Mouse (Mus musculus): ENCODE measurements around the gene Pdcd2l. TPM values are rescaled to one million over a fixed set of nuclear protein-coding genes. Genes with fewer than 3 reads are reported as not detected.
"Not testable (repeated sequence)": the region's sequence is repeated elsewhere in the genome, so short reads cannot be mapped to it uniquely, and the experiment has no call there.

Pdcd2l gene
- polyA plus RNA-seq, 1 experiment from 2014 or later: 85.5 TPM

- peaks cover 69% of the 10 kb centered on the region for H3K36me3 ChIP-seq
- DNase-seq (ENCODE audit: low spot score): no peak
- H3K27ac ChIP-seq: no peak overlapping the region
- H3K27me3 ChIP-seq (ENCODE audit: insufficient read depth, poor library complexity, severe bottlenecking): no peaks in the 10 kb centered on the region
- 0 out of 2 replicates have a peak, but pooled peaks cover 4% of the 10 kb centered on the region for H3K9me3 ChIP-seq
- H3K4me1 ChIP-seq (replicated peaks): peaks cover 39% of the 10 kb centered on the region
- H3K4me3 ChIP-seq: no peak overlapping the region
- WGBS: 93% methylated on average over 12 of the region's 12 CpGs
These were observed 30.4 kb upstream of the Pdcd2l start for GRCm38 (mm10) chr7:34226846-34227245.

GRCm38 (mm10) chr7:34226086-34226485 lies 29.6 kb upstream of the Pdcd2l start:
- H3K36me3 ChIP-seq: peaks cover 76% of the 10 kb centered on the region
- 90% methylated on average over 8 of the region's 8 CpGs for WGBS
- no peaks in the 10 kb centered on the region for H3K27me3 ChIP-seq (ENCODE audit: insufficient read depth, poor library complexity, severe bottlenecking)
- no peak overlapping the region for H3K4me3 ChIP-seq
- no peak overlapping the region for H3K27ac ChIP-seq
- peaks cover 39% of the 10 kb centered on the region for H3K4me1 ChIP-seq (replicated peaks)
- H3K9me3 ChIP-seq: 0 out of 2 replicates have a peak, but pooled peaks cover 4% of the 10 kb centered on the region
- no peak for DNase-seq (ENCODE audit: low spot score)

GRCm38 (mm10) chr7:34224308-34224707 lies 27.8 kb upstream of the Pdcd2l start:
- Histone ChIP-seq H3K9me3 (0 out of 2 replicates have a peak, but pooled peaks cover 4% of the 10 kb centered on the region), H3K4me3 (no peak overlapping the region), H3K4me1 (replicated peaks) (peaks cover 28% of the 10 kb centered on the region), H3K27me3 (ENCODE audit: insufficient read depth, poor library complexity, severe bottlenecking) (no peaks in the 10 kb centered on the region), H3K36me3 (peaks cover 94% of the 10 kb centered on the region), H3K27ac (no peak overlapping the region)
- 95% methylated on average over 6 of the region's 6 CpGs for WGBS
- no peak for DNase-seq (ENCODE audit: low spot score)

- 0 out of 2 replicates have a peak, but pooled peaks cover 4% of the 10 kb centered on the region for H3K9me3 ChIP-seq
- WGBS: 93% methylated on average over 10 of the region's 10 CpGs
- DNase-seq (ENCODE audit: low spot score): no peak
- H3K27ac ChIP-seq: no peak overlapping the region
- peaks cover 99% of the 10 kb centered on the region for H3K36me3 ChIP-seq
- H3K4me1 ChIP-seq (replicated peaks): peaks cover 8% of the 10 kb centered on the region
- H3K27me3 ChIP-seq (ENCODE audit: insufficient read depth, poor library complexity, severe bottlenecking): no peaks in the 10 kb centered on the region
- no peak overlapping the region for H3K4me3 ChIP-seq
These were observed 25.9 kb upstream of the Pdcd2l start for GRCm38 (mm10) chr7:34222340-34222739.

- no peak for DNase-seq (ENCODE audit: low spot score)
- no peak overlapping the region for H3K4me3 ChIP-seq
- no peaks in the 10 kb centered on the region for H3K27me3 ChIP-seq (ENCODE audit: insufficient read depth, poor library complexity, severe bottlenecking)
- peaks cover 2% of the 10 kb centered on the region; the same call in 1 of the 2 replicates for H3K4me1 ChIP-seq (replicated peaks)
- H3K9me3 ChIP-seq: 0 out of 2 replicates have a peak, but pooled peaks cover 4% of the 10 kb centered on the region
- no peak overlapping the region for H3K27ac ChIP-seq
- H3K36me3 ChIP-seq: peaks cover 99% of the 10 kb centered on the region
- WGBS: 94% methylated on average over 9 of the region's 9 CpGs
These were observed 25.3 kb upstream of the Pdcd2l start for GRCm38 (mm10) chr7:34221594-34222250.

GRCm38 (mm10) chr7:34218496-34218895 lies 22.0 kb upstream of the Pdcd2l start:
- Histone ChIP-seq H3K9me3 (0 out of 2 replicates have a peak, but pooled peaks cover 4% of the 10 kb centered on the region), H3K4me3 (no peak overlapping the region), H3K36me3 (peaks cover 100% of the 10 kb centered on the region), H3K27me3 (ENCODE audit: insufficient read depth, poor library complexity, severe bottlenecking) (no peaks in the 10 kb centered on the region), H3K4me1 (replicated peaks) (no peaks in the 10 kb centered on the region), H3K27ac (no peak overlapping the region)
- DNase-seq (ENCODE audit: low spot score): no peak
- 86% methylated on average over 1 of the region's 1 CpGs for WGBS

GRCm38 (mm10) chr7:34216474-34216873 lies 20.0 kb upstream of the Pdcd2l start:
- Histone ChIP-seq H3K9me3 (no peaks in the 10 kb centered on the region), H3K27ac (no peak overlapping the region), H3K4me1 (replicated peaks) (no peaks in the 10 kb centered on the region), H3K36me3 (peaks cover 100% of the 10 kb centered on the region), H3K4me3 (no peak overlapping the region), H3K27me3 (ENCODE audit: insufficient read depth, poor library complexity, severe bottlenecking) (no peaks in the 10 kb centered on the region)
- 95% methylated on average over 10 of the region's 10 CpGs for WGBS
- DNase-seq (ENCODE audit: low spot score): no peak

- no peaks in the 10 kb centered on the region for H3K27me3 ChIP-seq (ENCODE audit: insufficient read depth, poor library complexity, severe bottlenecking)
- no peak overlapping the region for H3K4me3 ChIP-seq
- no peaks in the 10 kb centered on the region for H3K4me1 ChIP-seq (replicated peaks)
- no peaks in the 10 kb centered on the region for H3K9me3 ChIP-seq
- H3K27ac ChIP-seq: no peak overlapping the region
- WGBS: 89% methylated on average over 9 of the region's 9 CpGs
- H3K36me3 ChIP-seq: peaks cover 100% of the 10 kb centered on the region
- DNase-seq (ENCODE audit: low spot score): no peak
These were observed 19.0 kb upstream of the Pdcd2l start for GRCm38 (mm10) chr7:34215481-34215880.

- no peak overlapping the region for H3K27ac ChIP-seq
- no peaks in the 10 kb centered on the region for H3K9me3 ChIP-seq
- no peaks in the 10 kb centered on the region for H3K4me1 ChIP-seq (replicated peaks)
- 92% methylated on average over 8 of the region's 8 CpGs for WGBS
- no peak for DNase-seq (ENCODE audit: low spot score)
- H3K4me3 ChIP-seq: no peak overlapping the region
- H3K27me3 ChIP-seq (ENCODE audit: insufficient read depth, poor library complexity, severe bottlenecking): no peaks in the 10 kb centered on the region
- peaks cover 100% of the 10 kb centered on the region for H3K36me3 ChIP-seq
These were observed 18.2 kb upstream of the Pdcd2l start for GRCm38 (mm10) chr7:34214644-34215043.

GRCm38 (mm10) chr7:34213281-34213680 lies 16.8 kb upstream of the Pdcd2l start:
- Histone ChIP-seq H3K27ac (no peak overlapping the region), H3K4me3 (no peak overlapping the region), H3K9me3 (no peaks in the 10 kb centered on the region), H3K36me3 (peaks cover 100% of the 10 kb centered on the region), H3K4me1 (replicated peaks) (no peaks in the 10 kb centered on the region), H3K27me3 (ENCODE audit: insufficient read depth, poor library complexity, severe bottlenecking) (no peaks in the 10 kb centered on the region)
- 94% methylated on average over 7 of the region's 7 CpGs for WGBS
- no peak for DNase-seq (ENCODE audit: low spot score)

- no peak overlapping the region for H3K4me3 ChIP-seq
- peaks cover 100% of the 10 kb centered on the region for H3K36me3 ChIP-seq
- H3K27ac ChIP-seq: no peak overlapping the region
- H3K4me1 ChIP-seq (replicated peaks): no peaks in the 10 kb centered on the region
- 91% methylated on average over 9 of the region's 9 CpGs for WGBS
- no peaks in the 10 kb centered on the region for H3K27me3 ChIP-seq (ENCODE audit: insufficient read depth, poor library complexity, severe bottlenecking)
- no peak for DNase-seq (ENCODE audit: low spot score)
- no peaks in the 10 kb centered on the region for H3K9me3 ChIP-seq
These were observed 11.7 kb upstream of the Pdcd2l start for GRCm38 (mm10) chr7:34208027-34208745.

- H3K4me3 ChIP-seq: no peak overlapping the region
- no peak for DNase-seq (ENCODE audit: low spot score)
- no peaks in the 10 kb centered on the region for H3K27me3 ChIP-seq (ENCODE audit: insufficient read depth, poor library complexity, severe bottlenecking)
- no peaks in the 10 kb centered on the region for H3K9me3 ChIP-seq
- no peak overlapping the region for H3K27ac ChIP-seq
- peaks cover 100% of the 10 kb centered on the region for H3K36me3 ChIP-seq
- WGBS: 94% methylated on average over 6 of the region's 6 CpGs
- no peaks in the 10 kb centered on the region for H3K4me1 ChIP-seq (replicated peaks)
These were observed 9.9 kb upstream of the Pdcd2l start for GRCm38 (mm10) chr7:34206331-34206730.

- peaks cover 70% of the 10 kb centered on the region for H3K36me3 ChIP-seq
- not testable (repeated sequence) for H3K4me3 ChIP-seq; H3K27me3 ChIP-seq (ENCODE audit: insufficient read depth, poor library complexity, severe bottlenecking); DNase-seq (ENCODE audit: low spot score); H3K9me3 ChIP-seq; H3K4me1 ChIP-seq (replicated peaks); H3K27ac ChIP-seq
- 93% methylated on average over 10 of the region's 10 CpGs for WGBS
These were observed 5.7 kb upstream of the Pdcd2l start for GRCm38 (mm10) chr7:34202147-34202546.

Data from hindbrain, embryonic 10.5 days (tissue).